Mouse (Mus musculus) splenic B cell, adult 2 months (primary cell): ENCODE results near the gene AL731706.2.

ENCODE experiments used
- DNase-seq: peaks from one replicate; pipeline ENCODE4 v3.0.0-alpha.2; 2011; ENCODE audit warnings: low read depth, low spot score
- H3K27me3 ChIP-seq: 2 replicates; pipeline ENCODE4 v1.6.1; 2012; ENCODE audit warnings: mild to moderate bottlenecking, low read length, moderate library complexity, mixed read lengths; ENCODE audit not compliant: control insufficient read depth, poor library complexity, insufficient read depth, severe bottlenecking
- H3K36me3 ChIP-seq: 2 replicates; pipeline ENCODE4 v1.6.1; 2012; ENCODE audit warnings: mild to moderate bottlenecking, low read length, moderate library complexity, mixed read lengths; ENCODE audit not compliant: control insufficient read depth, poor library complexity, insufficient read depth, severe bottlenecking

The AL731706.2 gene

DNA sequence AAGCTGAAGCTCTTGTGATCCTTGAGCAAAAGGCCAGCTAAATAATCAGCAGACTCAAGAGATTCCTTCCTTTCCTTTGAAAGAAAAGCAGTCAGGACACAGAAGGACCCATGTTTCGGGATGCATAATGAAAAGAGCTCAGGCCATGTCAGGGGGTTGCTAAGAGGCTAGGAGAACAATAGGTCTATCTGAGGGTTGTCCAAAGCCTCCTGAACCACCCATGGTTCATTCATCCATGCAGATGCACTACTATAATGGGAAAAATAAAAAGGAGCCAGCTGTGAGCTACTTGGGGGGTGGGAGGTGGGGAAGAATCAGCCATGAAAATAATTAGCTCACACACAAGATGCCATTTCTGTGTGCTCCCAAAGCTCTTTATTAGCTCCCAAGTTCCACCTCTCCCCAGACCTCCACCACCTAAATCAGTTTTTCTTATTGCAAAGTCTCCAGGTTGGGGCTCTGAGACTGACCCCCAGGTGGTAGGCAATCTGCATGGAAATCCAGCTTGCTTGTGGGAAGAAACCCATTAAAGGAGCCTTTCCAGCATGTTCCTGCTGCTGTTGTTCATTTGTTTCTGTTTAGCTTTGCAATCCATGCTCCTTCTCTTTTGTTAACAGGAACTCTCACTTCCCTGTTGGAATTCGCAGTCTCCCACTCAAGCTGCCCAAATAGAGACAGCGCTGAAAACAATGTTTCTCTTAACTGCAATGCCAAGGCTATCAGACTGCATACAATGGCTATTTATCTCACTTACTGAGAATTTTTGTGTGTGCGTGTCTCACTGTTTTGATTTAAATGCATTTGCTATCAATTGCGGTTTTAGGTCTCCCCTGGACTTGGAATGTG, 30.7 kb downstream of the AL731706.2 start:
- no peaks in the 10 kb centered on the region for H3K36me3 ChIP-seq
- DNase-seq: no peak
- H3K27me3 ChIP-seq: no peaks in the 10 kb centered on the region; the same call in 1 of the 2 replicates

DNA sequence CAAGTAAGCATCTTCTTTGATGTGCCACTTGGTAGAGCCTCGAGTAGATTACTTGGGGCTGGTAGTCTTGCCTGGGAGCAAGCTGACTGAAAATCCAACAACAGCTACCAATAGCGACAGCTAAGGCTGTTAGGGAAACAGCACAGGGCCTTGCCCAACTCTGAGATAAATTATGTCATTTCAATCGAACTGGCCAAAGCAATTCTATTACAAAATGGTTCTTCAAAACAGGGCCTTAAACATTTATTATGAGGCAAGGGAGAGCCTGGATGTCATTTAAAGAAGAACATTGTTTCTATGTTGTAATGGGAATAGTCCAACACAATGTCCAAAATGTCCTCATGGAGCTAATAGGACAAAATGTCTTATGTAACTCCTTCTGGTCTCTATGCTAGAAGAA, 35.1 kb downstream of the AL731706.2 start:
- Histone ChIP-seq H3K27me3 (no peaks in the 10 kb centered on the region; the same call in 1 of the 2 replicates), H3K36me3 (no peaks in the 10 kb centered on the region)
- no peak for DNase-seq

GRCm38 (mm10) chr2:136837994-136838393, 47.5 kb downstream of the AL731706.2 start:
- DNase-seq: no peak
- Histone ChIP-seq H3K27me3 (no peaks in the 10 kb centered on the region), H3K36me3 (no peaks in the 10 kb centered on the region)

- DNase-seq: no peak
- Histone ChIP-seq H3K36me3 (no peaks in the 10 kb centered on the region), H3K27me3 (no peaks in the 10 kb centered on the region)
Observed at GRCm38 (mm10) chr2:136835882-136836281, 49.6 kb downstream of the AL731706.2 start.
